Mouse (Mus musculus): Measurements from ENCODE around the gene Adgrb2. TPM values are rescaled to one million over a fixed set of nuclear protein-coding genes. Genes with fewer than 3 reads are reported as not detected.

Adgrb2 gene
- polyA plus RNA-seq, 1 experiment from 2014 or later = 2.6 TPM

GRCm38 (mm10) chr4:130023511-130024231, 39.0 kb downstream of the Adgrb2 start:
- no peaks in the 10 kb centered on the region for H3K4me1 ChIP-seq (ENCODE audit: control insufficient read depth, insufficient read depth, low read length)
- 59% methylated on average over 10 of the region's 10 CpGs for WGBS
- no peaks in the 10 kb centered on the region for H3K27me3 ChIP-seq (ENCODE audit: control insufficient read depth, insufficient read depth, low read length)
- no peak for ATAC-seq (ENCODE audit: insufficient number of reproducible peaks, insufficient read depth, low FRiP score, low read depth)
- no peak overlapping the region for H3K4me2 ChIP-seq (replicated peaks; ENCODE audit: low read depth, low read length)
- no peak overlapping the region for H3K9ac ChIP-seq (replicated peaks; ENCODE audit: low read depth, low read length)
- no peak overlapping the region for H3K4me3 ChIP-seq (ENCODE audit: low read depth, low read length)
- H3K9me3 ChIP-seq (ENCODE audit: control insufficient read depth, low read depth, low read length) = no peaks in the 10 kb centered on the region
- no peaks in the 10 kb centered on the region for H3K36me3 ChIP-seq (ENCODE audit: control insufficient read depth, insufficient read depth, low read length)
- no peak overlapping the region for H3K27ac ChIP-seq (ENCODE audit: low read length)

GRCm38 (mm10) chr4:130025544-130025943, 40.9 kb downstream of the Adgrb2 start:
- no peak overlapping the region for H3K4me3 ChIP-seq (ENCODE audit: low read depth, low read length)
- no peak overlapping the region for H3K4me2 ChIP-seq (replicated peaks; ENCODE audit: low read depth, low read length)
- H3K9me3 ChIP-seq (ENCODE audit: control insufficient read depth, low read depth, low read length) = no peaks in the 10 kb centered on the region
- no peaks in the 10 kb centered on the region for H3K4me1 ChIP-seq (ENCODE audit: control insufficient read depth, insufficient read depth, low read length)
- H3K27ac ChIP-seq (ENCODE audit: low read length) = no peak overlapping the region
- no peaks in the 10 kb centered on the region for H3K36me3 ChIP-seq (ENCODE audit: control insufficient read depth, insufficient read depth, low read length)
- H3K9ac ChIP-seq (replicated peaks; ENCODE audit: low read depth, low read length) = no peak overlapping the region
- WGBS = 33% methylated on average over 8 of the region's 8 CpGs
- no peaks in the 10 kb centered on the region for H3K27me3 ChIP-seq (ENCODE audit: control insufficient read depth, insufficient read depth, low read length)
- no peak for ATAC-seq (ENCODE audit: insufficient number of reproducible peaks, insufficient read depth, low FRiP score, low read depth)

DNA sequence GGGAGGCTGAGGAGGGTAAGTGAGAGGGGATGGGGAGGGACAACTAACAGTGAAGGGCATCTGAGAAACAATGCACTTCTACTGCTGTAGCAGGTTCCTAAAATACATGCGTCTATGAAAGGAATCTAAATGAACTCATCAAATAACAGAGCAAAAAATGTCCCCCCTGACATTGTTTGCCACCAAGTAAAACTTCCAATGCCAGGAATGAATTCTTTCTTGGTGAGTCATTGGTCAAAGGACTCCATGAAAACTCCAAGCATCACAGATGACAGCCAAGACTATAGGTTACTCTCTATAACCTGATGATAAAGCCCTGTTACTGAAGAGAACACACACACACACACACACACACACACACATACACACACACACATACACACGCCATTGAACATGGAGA, 46.5 kb downstream of the Adgrb2 start:
- H3K4me3 ChIP-seq (ENCODE audit: low read depth, low read length) = no peak overlapping the region
- H3K27me3 ChIP-seq (ENCODE audit: control insufficient read depth, insufficient read depth, low read length) = no peaks in the 10 kb centered on the region
- no peak overlapping the region for H3K9ac ChIP-seq (replicated peaks; ENCODE audit: low read depth, low read length)
- H3K27ac ChIP-seq (ENCODE audit: low read length) = no peak overlapping the region
- H3K9me3 ChIP-seq (ENCODE audit: control insufficient read depth, low read depth, low read length) = no peaks in the 10 kb centered on the region
- no peak for ATAC-seq (ENCODE audit: insufficient number of reproducible peaks, insufficient read depth, low FRiP score, low read depth)
- no peaks in the 10 kb centered on the region; the same call in 1 of the 2 replicates for H3K4me1 ChIP-seq (ENCODE audit: control insufficient read depth, insufficient read depth, low read length)
- no peaks in the 10 kb centered on the region for H3K36me3 ChIP-seq (ENCODE audit: control insufficient read depth, insufficient read depth, low read length)
- H3K4me2 ChIP-seq (replicated peaks; ENCODE audit: low read depth, low read length) = no peak overlapping the region
- 78% methylated on average over 2 of the region's 2 CpGs for WGBS

DNA sequence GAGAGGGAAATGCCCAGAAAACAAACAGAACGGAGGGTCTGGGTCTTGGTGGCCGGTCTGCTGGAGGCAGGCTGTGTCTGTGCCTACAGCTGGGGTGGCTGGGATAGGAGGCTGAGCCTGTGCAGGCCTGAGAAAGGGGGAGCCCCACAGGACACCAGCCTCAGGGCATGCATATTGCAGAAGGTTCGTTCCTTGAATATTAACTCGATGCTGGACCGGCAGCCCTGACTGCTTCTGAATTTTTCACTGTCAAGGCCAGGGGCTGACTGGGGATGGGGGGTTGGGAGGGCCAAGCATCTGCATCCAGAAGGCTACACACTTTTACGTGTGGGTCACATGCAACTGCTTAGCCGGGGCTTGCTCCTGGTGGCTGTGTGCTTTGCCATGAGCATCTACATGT, 48.8 kb downstream of the Adgrb2 start:
- WGBS = 55% methylated on average over 7 of the region's 7 CpGs
- H3K4me3 ChIP-seq (ENCODE audit: low read depth, low read length) = no peak overlapping the region
- H3K4me2 ChIP-seq (replicated peaks; ENCODE audit: low read depth, low read length) = no peak overlapping the region
- peaks cover 10% of the 10 kb centered on the region; the same call in 1 of the 2 replicates for H3K4me1 ChIP-seq (ENCODE audit: control insufficient read depth, insufficient read depth, low read length)
- no peaks in the 10 kb centered on the region for H3K27me3 ChIP-seq (ENCODE audit: control insufficient read depth, insufficient read depth, low read length)
- no peak for ATAC-seq (ENCODE audit: insufficient number of reproducible peaks, insufficient read depth, low FRiP score, low read depth)
- H3K27ac ChIP-seq (ENCODE audit: low read length) = no peak overlapping the region
- no peaks in the 10 kb centered on the region for H3K36me3 ChIP-seq (ENCODE audit: control insufficient read depth, insufficient read depth, low read length)
- no peaks in the 10 kb centered on the region for H3K9me3 ChIP-seq (ENCODE audit: control insufficient read depth, low read depth, low read length)
- H3K9ac ChIP-seq (replicated peaks; ENCODE audit: low read depth, low read length) = no peak overlapping the region

GRCm38 (mm10) chr4:130036112-130036511, 51.4 kb downstream of the Adgrb2 start:
- no peak overlapping the region for H3K9ac ChIP-seq (replicated peaks; ENCODE audit: low read depth, low read length)
- 2% methylated on average over 8 of the region's 8 CpGs for WGBS
- peak; percentile 57; the same call in 1 of the 2 replicates for ATAC-seq (ENCODE audit: insufficient number of reproducible peaks, insufficient read depth, low FRiP score, low read depth)
- H3K27ac ChIP-seq (ENCODE audit: low read length) = peak overlapping the region; percentile 89
- no peak overlapping the region for H3K4me3 ChIP-seq (ENCODE audit: low read depth, low read length)
- peak overlapping the region; percentile 35 for H3K4me2 ChIP-seq (replicated peaks; ENCODE audit: low read depth, low read length)
- no peaks in the 10 kb centered on the region for H3K9me3 ChIP-seq (ENCODE audit: control insufficient read depth, low read depth, low read length)
- H3K4me1 ChIP-seq (ENCODE audit: control insufficient read depth, insufficient read depth, low read length) = peaks cover 13% of the 10 kb centered on the region
- no peaks in the 10 kb centered on the region for H3K27me3 ChIP-seq (ENCODE audit: control insufficient read depth, insufficient read depth, low read length)
- H3K36me3 ChIP-seq (ENCODE audit: control insufficient read depth, insufficient read depth, low read length) = no peaks in the 10 kb centered on the region

- Histone ChIP-seq H3K4me3 (ENCODE audit: low read depth, low read length) (no peak overlapping the region), H3K36me3 (ENCODE audit: control insufficient read depth, insufficient read depth, low read length) (no peaks in the 10 kb centered on the region), H3K27me3 (ENCODE audit: control insufficient read depth, insufficient read depth, low read length) (no peaks in the 10 kb centered on the region), H3K9ac (replicated peaks; ENCODE audit: low read depth, low read length) (no peak overlapping the region), H3K9me3 (ENCODE audit: control insufficient read depth, low read depth, low read length) (no peaks in the 10 kb centered on the region), H3K4me2 (replicated peaks; ENCODE audit: low read depth, low read length) (peak overlapping the region; percentile 35), H3K4me1 (ENCODE audit: control insufficient read depth, insufficient read depth, low read length) (peaks cover 13% of the 10 kb centered on the region), H3K27ac (ENCODE audit: low read length) (peak overlapping the region; percentile 89)
- ATAC-seq (ENCODE audit: insufficient number of reproducible peaks, insufficient read depth, low FRiP score, low read depth) = peak; percentile 90
- WGBS = 7% methylated on average over 23 of the region's 23 CpGs
These were observed 52.1 kb downstream of the Adgrb2 start for GRCm38 (mm10) chr4:130036573-130037401.

- Histone ChIP-seq H3K4me1 (ENCODE audit: control insufficient read depth, insufficient read depth, low read length) (peaks cover 16% of the 10 kb centered on the region), H3K9ac (replicated peaks; ENCODE audit: low read depth, low read length) (no peak overlapping the region), H3K9me3 (ENCODE audit: control insufficient read depth, low read depth, low read length) (no peaks in the 10 kb centered on the region), H3K4me2 (replicated peaks; ENCODE audit: low read depth, low read length) (no peak overlapping the region), H3K27me3 (ENCODE audit: control insufficient read depth, insufficient read depth, low read length) (no peaks in the 10 kb centered on the region), H3K27ac (ENCODE audit: low read length) (no peak overlapping the region), H3K36me3 (ENCODE audit: control insufficient read depth, insufficient read depth, low read length) (no peaks in the 10 kb centered on the region), H3K4me3 (ENCODE audit: low read depth, low read length) (no peak overlapping the region)
- ATAC-seq (ENCODE audit: insufficient number of reproducible peaks, insufficient read depth, low FRiP score, low read depth) = no peak
- 53% methylated on average over 5 of the region's 5 CpGs for WGBS
These were observed 54.7 kb downstream of the Adgrb2 start for GRCm38 (mm10) chr4:130039351-130039750.

DNA sequence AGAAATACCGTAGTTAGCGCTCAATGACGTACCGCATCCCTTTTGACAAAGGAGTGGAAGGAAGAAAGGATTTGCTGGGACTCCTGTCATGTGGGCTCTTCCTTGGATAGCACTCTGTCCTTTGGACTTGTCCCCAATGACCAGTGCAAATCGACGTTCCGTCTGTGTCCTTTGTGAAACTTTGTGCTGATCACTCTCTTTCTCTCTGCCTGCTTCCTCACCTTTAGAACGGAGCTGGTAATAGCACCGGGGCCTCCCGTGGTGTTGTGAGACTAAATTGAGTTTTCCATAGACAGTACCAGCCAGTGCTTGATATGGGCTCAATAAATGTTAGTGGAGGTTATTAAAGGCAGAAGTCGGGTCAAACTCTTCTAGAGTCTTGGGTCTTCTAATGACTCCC, 56.4 kb downstream of the Adgrb2 start:
- no peaks in the 10 kb centered on the region for H3K9me3 ChIP-seq (ENCODE audit: control insufficient read depth, low read depth, low read length)
- peaks cover 27% of the 10 kb centered on the region for H3K4me1 ChIP-seq (ENCODE audit: control insufficient read depth, insufficient read depth, low read length)
- WGBS = 88% methylated on average over 11 of the region's 11 CpGs
- no peak overlapping the region for H3K27ac ChIP-seq (ENCODE audit: low read length)
- no peak overlapping the region for H3K4me3 ChIP-seq (ENCODE audit: low read depth, low read length)
- H3K36me3 ChIP-seq (ENCODE audit: control insufficient read depth, insufficient read depth, low read length) = no peaks in the 10 kb centered on the region
- H3K9ac ChIP-seq (replicated peaks; ENCODE audit: low read depth, low read length) = no peak overlapping the region
- ATAC-seq (ENCODE audit: insufficient number of reproducible peaks, insufficient read depth, low FRiP score, low read depth) = no peak
- no peaks in the 10 kb centered on the region for H3K27me3 ChIP-seq (ENCODE audit: control insufficient read depth, insufficient read depth, low read length)
- no peak overlapping the region for H3K4me2 ChIP-seq (replicated peaks; ENCODE audit: low read depth, low read length)

All from stomach, embryonic 14.5 days (tissue).